Mouse (Mus musculus) testis, adult 2 months (tissue): ENCODE data around the gene Ocrl. TPM values are rescaled to one million over a fixed set of nuclear protein-coding genes. Genes with fewer than 3 reads are reported as not detected.

Experiments used
- H3K27ac ChIP-seq: fragments of 200-500 bp; 2 replicates; pipeline ENCODE4 v1.5.1; 2012; ENCODE audit warnings: low read depth, low read length; ENCODE audit not compliant: control insufficient read depth, insufficient read depth
- H3K27me3 ChIP-seq: fragments of 200-500 bp; 2 replicates; pipeline ENCODE4 v1.6.1; 2012; ENCODE audit warnings: mild to moderate bottlenecking, low read length, moderate library complexity; ENCODE audit not compliant: control insufficient read depth, insufficient read depth
- H3K36me3 ChIP-seq: fragments of 200-500 bp; 2 replicates; pipeline ENCODE4 v1.6.1; 2012; ENCODE audit warnings: mild to moderate bottlenecking, low read length; ENCODE audit not compliant: control insufficient read depth, insufficient read depth
- H3K4me1 ChIP-seq: fragments of 200-500 bp; 2 replicates; pipeline ENCODE4 v1.6.1; 2012; ENCODE audit warnings: low read length; ENCODE audit not compliant: control insufficient read depth, insufficient read depth
- H3K4me3 ChIP-seq: fragments of 200-500 bp; 2 replicates; pipeline ENCODE4 v1.5.1; 2012; ENCODE audit warnings: low read depth, mild to moderate bottlenecking, low read length, moderate library complexity, mixed read lengths; ENCODE audit not compliant: control insufficient read depth
- CTCF ChIP-seq: fragments of 200-500 bp; IDR thresholded peaks from 2 replicates; pipeline ENCODE4 v1.5.1; 2012; ENCODE audit warnings: low read depth, mild to moderate bottlenecking, inconsistent platforms, low read length, moderate library complexity; ENCODE audit not compliant: control insufficient read depth, insufficient read depth, insufficient replicate concordance
- POLR2A ChIP-seq: fragments of 200-500 bp; IDR thresholded peaks from 2 replicates; pipeline ENCODE4 v1.6.1; 2012; ENCODE audit warnings: low read depth, mild to moderate bottlenecking, inconsistent platforms, low read length, moderate library complexity; ENCODE audit not compliant: control insufficient read depth
- polyA plus RNA-seq: library from polyadenylated mRNA; depleted of rRNA; stranded (reverse); fragments of >200 nt; gene quantifications from 2 replicates; pipeline ENCODE4 v1.2.3, GENCODE M21; 2012

Gene Ocrl
- polyA plus RNA-seq, 1 experiment: 7.1 TPM

- H3K27ac ChIP-seq: no peak overlapping the region
- TF ChIP-seq POLR2A: no peak
- TF ChIP-seq CTCF: no peak
- no peaks in the 10 kb centered on the region for H3K27me3 ChIP-seq
- no peak overlapping the region for H3K4me3 ChIP-seq
- H3K4me1 ChIP-seq: no peaks in the 10 kb centered on the region
- no peaks in the 10 kb centered on the region for H3K36me3 ChIP-seq
These were observed 25.6 kb downstream of the Ocrl start for GRCm38 (mm10) chrX:47937740-47938139.

- Histone ChIP-seq H3K36me3 (no peaks in the 10 kb centered on the region), H3K4me3 (no peak overlapping the region), H3K27ac (no peak overlapping the region), H3K27me3 (no peaks in the 10 kb centered on the region), H3K4me1 (no peaks in the 10 kb centered on the region)
- TF ChIP-seq CTCF (no peak), POLR2A (no peak)
These were observed 37.5 kb downstream of the Ocrl start for GRCm38 (mm10) chrX:47949729-47950128.

- no peak overlapping the region for H3K4me3 ChIP-seq
- H3K27ac ChIP-seq: no peak overlapping the region
- no peaks in the 10 kb centered on the region for H3K27me3 ChIP-seq
- no peaks in the 10 kb centered on the region for H3K4me1 ChIP-seq
- TF ChIP-seq POLR2A: no peak
- no peak for TF ChIP-seq CTCF
- H3K36me3 ChIP-seq: no peaks in the 10 kb centered on the region
These were observed 50.4 kb downstream of the Ocrl start for GRCm38 (mm10) chrX:47962579-47962978.

- H3K4me3 ChIP-seq: no peak overlapping the region
- no peaks in the 10 kb centered on the region for H3K36me3 ChIP-seq
- no peaks in the 10 kb centered on the region for H3K4me1 ChIP-seq
- no peak for TF ChIP-seq CTCF
- no peak for TF ChIP-seq POLR2A
- H3K27ac ChIP-seq: no peak overlapping the region
- no peaks in the 10 kb centered on the region for H3K27me3 ChIP-seq
These were observed 58.2 kb downstream of the Ocrl start for GRCm38 (mm10) chrX:47970371-47970770.

- H3K36me3 ChIP-seq: no peaks in the 10 kb centered on the region
- H3K4me3 ChIP-seq: no peak overlapping the region
- no peaks in the 10 kb centered on the region for H3K27me3 ChIP-seq
- H3K4me1 ChIP-seq: no peaks in the 10 kb centered on the region
- H3K27ac ChIP-seq: no peak overlapping the region
- no peak for TF ChIP-seq POLR2A
- no peak for TF ChIP-seq CTCF
These were observed 58.7 kb downstream of the Ocrl start for GRCm38 (mm10) chrX:47970864-47971263.

- H3K36me3 ChIP-seq: no peaks in the 10 kb centered on the region
- no peak overlapping the region for H3K4me3 ChIP-seq
- no peaks in the 10 kb centered on the region for H3K27me3 ChIP-seq
- H3K4me1 ChIP-seq: no peaks in the 10 kb centered on the region
- no peak overlapping the region for H3K27ac ChIP-seq
- TF ChIP-seq POLR2A: no peak
- TF ChIP-seq CTCF: no peak
These were observed 59.4 kb downstream of the Ocrl start for GRCm38 (mm10) chrX:47971366-47972128.

- no peak for TF ChIP-seq CTCF
- TF ChIP-seq POLR2A: no peak
- H3K27me3 ChIP-seq: no peaks in the 10 kb centered on the region
- H3K36me3 ChIP-seq: no peaks in the 10 kb centered on the region
- no peak overlapping the region for H3K27ac ChIP-seq
- no peak overlapping the region for H3K4me3 ChIP-seq
- no peaks in the 10 kb centered on the region for H3K4me1 ChIP-seq
These were observed 64.4 kb downstream of the Ocrl start for GRCm38 (mm10) chrX:47976551-47976950.
